Mouse (Mus musculus) frontal cortex, adult 2 months (tissue): ENCODE data around the gene Clcn5. TPM values are rescaled to one million over a fixed set of nuclear protein-coding genes. Genes with fewer than 3 reads are reported as not detected.
A peak's percentile ranks its signal among the peaks of the same experiment; 100 is the strongest.

ENCODE experiments used
- DNase-seq, 2 experiments: peaks; one replicate each; pipeline ENCODE4 v3.0.0; 2022; ENCODE audit warnings: low spot score in 1 of 2; ENCODE audit errors: extremely low spot score in 1 of 2
- polyA plus RNA-seq: library from polyadenylated mRNA; depleted of rRNA; stranded (reverse); fragments of >200 nt; gene quantifications from 2 replicates; pipeline ENCODE4 v1.2.3, GENCODE M21; 2012; rRNA removed

Gene Clcn5
- polyA plus RNA-seq, result 3.9 and 4.1 TPM in 2 replicates

DNA sequence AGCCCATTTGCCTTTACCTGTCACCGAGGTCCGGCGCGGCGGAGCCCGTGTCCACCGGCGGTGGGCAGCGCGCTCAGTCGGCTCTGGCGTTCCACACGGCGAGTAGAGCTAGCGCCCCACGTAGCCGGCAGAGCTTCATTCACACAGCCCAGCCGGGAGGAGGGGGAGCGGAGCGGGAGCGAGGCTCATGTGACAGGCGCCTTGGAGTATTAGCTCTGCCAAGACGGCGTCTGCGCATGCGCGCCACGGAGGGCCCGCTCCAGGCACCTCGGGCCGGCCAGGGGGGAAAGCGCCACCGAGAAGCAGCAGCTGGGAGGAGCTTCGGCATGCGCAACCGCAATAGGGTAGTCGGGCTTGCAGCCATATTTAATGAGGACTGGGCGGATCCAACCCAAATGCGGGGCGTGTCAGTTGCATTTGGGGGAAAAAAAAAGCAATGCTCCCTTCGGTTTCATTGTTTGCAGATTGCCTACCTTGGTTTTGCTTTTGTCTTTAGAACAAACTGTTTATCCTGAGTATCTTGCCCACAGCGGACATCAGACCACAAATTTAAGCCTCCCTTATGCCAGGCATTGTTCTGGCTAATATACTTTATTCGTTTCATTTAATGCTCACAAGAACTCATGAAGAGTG lies at the start of gene Clcn5:
Gene Clcn5, minus strand, starts transcription at position 270 of the 633 bp plus-strand sequence.
- peak; percentile 90 to 95 for DNase-seq

- DNase-seq, result no peak
These were observed 6.3 kb upstream of the Clcn5 start for GRCm38 (mm10) chrX:7325455-7325854.

DNA sequence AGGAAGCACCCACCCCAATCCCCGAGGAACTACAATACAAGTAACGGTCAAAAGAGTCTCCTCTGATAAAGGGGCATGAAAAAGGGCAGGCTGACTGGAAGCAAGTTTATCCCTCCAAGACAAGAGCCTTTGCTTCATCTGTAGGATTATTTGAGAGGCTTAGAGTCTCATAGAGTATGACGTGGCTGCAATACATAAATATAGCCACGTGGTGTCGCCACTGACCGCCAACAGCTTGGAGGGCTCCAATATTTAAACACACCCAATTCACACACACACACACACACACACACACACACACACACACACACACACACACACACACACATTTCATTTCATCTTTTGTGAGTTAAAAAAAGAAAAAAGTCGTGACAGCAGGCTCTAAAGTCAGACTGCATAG lies 3.1 kb upstream of the Clcn5 start:
- peak; percentile 13 to 80 for DNase-seq

- DNase-seq, result no peak
These were observed 1.4 kb upstream of the Clcn5 start for GRCm38 (mm10) chrX:7320571-7320970.

GRCm38 (mm10) chrX:7318551-7319025 lies 570 bp downstream of the Clcn5 start:
- DNase-seq, result no peak

- peak; percentile 46 to 73 for DNase-seq
These were observed 4.0 kb downstream of the Clcn5 start for GRCm38 (mm10) chrX:7315115-7315514.

- no peak for DNase-seq
These were observed 4.5 kb downstream of the Clcn5 start for GRCm38 (mm10) chrX:7314645-7315044.

DNA sequence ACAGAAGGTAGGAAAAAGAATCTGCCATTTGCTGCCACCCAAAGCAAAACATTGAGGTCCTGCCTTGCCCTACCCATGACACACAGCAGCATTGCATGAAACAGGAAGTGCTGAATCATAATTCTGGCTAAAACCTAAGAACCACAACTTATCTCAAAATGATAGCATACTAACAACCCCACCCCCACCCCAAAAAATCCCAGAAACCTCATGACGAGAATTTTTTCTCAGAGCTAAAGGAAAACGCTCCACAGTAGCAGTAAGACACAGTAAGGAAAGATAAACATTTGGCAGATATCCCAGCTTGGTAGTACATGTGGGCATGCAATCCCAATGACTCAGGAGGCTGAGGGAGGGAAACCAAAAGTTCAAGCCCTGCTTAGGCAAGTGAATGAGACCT lies 10.9 kb downstream of the Clcn5 start:
- no peak for DNase-seq

- no peak for DNase-seq
These were observed 12.3 kb downstream of the Clcn5 start for GRCm38 (mm10) chrX:7306861-7307260.

- no peak for DNase-seq
These were observed 26.2 kb downstream of the Clcn5 start for GRCm38 (mm10) chrX:7292981-7293380.

- no peak for DNase-seq
These were observed 26.9 kb downstream of the Clcn5 start for GRCm38 (mm10) chrX:7292151-7292768.

GRCm38 (mm10) chrX:7288976-7289375 lies 30.2 kb downstream of the Clcn5 start:
- DNase-seq, result no peak

- no peak for DNase-seq
These were observed 32.0 kb downstream of the Clcn5 start for GRCm38 (mm10) chrX:7287051-7287734.

GRCm38 (mm10) chrX:7282636-7283035 lies 36.5 kb downstream of the Clcn5 start:
- DNase-seq, result no peak

GRCm38 (mm10) chrX:7279722-7280121 lies 39.4 kb downstream of the Clcn5 start:
- DNase-seq, result no peak

DNA sequence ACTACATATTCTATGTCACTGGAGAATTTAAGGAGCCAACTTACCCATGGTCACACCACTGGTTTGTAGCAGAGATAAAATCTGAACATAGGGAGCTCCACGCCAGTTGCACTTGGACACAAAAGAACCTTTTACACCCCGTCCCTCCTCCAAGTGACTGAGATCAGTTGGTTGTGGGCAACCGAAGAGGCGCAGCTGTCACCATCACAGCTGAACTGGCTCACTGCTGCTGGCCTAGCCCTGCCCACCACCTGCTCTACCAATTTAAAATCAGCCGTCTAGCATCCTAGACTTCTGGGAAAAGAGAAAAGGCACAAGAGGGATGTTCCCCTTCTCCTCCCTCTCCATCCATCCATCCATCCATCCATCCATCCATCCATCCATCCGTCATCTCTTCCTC lies 42.6 kb downstream of the Clcn5 start:
- DNase-seq, result no peak

GRCm38 (mm10) chrX:7261149-7261548 lies 58.0 kb downstream of the Clcn5 start:
- no peak for DNase-seq

DNA sequence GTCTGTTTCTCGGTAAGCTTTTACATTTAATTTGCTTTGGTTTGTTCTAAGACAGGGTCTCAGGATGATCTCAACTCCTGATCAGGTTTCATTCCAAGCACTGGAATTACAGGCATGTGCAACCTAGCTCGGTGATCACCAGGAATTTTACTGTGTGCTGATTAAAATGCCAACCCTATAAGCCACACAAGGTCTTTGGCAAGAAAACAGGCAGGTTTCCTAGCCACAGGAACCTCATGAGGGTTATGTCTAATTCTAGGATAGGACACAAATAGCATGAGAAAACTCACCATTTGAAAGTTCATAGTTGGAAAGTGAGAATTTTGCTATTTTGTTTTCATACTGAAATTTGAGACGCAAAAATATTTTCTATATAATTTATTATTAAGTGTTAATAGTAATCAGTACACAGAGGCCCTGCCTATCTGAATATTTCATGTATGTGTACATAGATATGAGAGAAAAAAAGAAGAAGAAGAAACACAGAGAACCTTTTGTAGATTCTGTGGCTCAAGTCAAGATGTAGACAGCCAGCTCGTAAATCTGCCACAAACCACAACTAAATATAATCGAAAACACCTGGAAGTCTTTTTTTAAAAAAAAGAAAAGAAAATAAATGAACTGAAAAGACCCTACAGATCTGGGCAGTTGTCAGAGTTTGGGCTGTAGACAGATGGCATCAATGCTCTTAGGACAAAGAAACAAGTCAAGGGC lies 58.6 kb downstream of the Clcn5 start:
- no peak for DNase-seq

DNA sequence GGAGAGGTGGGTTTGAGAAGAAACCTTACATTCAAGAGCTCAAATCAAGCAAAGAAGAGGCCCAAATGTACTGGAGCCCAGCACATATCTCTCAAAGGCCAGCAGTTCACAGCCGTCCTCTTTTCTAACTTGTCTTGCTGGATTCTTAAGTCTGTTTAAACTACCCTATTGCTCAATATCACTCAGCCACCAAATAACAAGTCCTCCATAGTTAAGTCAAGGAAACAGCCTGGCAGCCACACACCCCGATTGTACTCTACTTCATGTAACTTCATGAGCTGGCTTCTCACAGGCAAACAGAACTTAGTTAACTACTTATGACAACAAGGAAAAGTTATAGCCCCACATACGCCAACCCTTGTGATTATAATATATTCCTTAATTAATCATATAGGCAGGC lies 59.4 kb downstream of the Clcn5 start:
- no peak for DNase-seq

DNA sequence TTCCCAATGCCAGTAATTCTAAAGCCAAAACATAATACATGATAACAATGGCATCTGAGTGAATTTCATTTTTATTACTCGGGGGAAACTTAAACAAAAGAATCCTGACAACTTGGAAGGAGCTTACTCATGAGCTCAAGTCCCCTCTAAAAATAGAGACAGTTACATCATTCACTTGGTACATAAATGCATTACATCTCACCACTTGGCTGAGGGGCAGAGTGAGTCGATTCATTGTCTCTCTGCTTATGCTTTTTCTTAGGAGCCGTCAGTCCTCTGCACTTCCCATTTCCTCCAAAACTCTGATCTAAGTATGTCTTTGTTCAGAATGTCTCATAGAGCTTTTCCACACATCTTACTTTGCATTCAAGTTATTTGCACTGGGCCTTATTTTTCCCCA lies 63.1 kb downstream of the Clcn5 start:
- DNase-seq, result no peak

GRCm38 (mm10) chrX:7204099-7204498 lies 115.1 kb downstream of the Clcn5 start:
- no peak for DNase-seq
